Mouse (Mus musculus) gastrocnemius, postnatal 4 days (tissue): Measurements from ENCODE around the gene Prep. TPM values are rescaled to one million over a fixed set of nuclear protein-coding genes. Genes with fewer than 3 reads are reported as not detected.
"Not testable (repeated sequence)": the region's sequence is repeated elsewhere in the genome, so short reads cannot be mapped to it uniquely, and the experiment has no call there.

ENCODE experiments used
- DNase-seq, 2 experiments: peaks; one replicate each; pipeline ENCODE4 v3.0.0; 2021 to 2022; ENCODE audit warnings: low spot score in 2 of 2, mixed read lengths in 2 of 2
- microRNA-seq: library from miRNA; unstranded; fragments of <30 nt; microRNA quantifications from one replicate; pipeline ENCODE4 v1.2.0, GENCODE M21; 2021
- total RNA-seq, 2 experiments: library from RNA; stranded (reverse); gene quantifications; 2 replicates each; pipeline ENCODE4 v1.2.3; 2021

Gene Prep
- total RNA-seq, 2 experiments from 2014 or later = 14.7 to 15.0 TPM

DNA sequence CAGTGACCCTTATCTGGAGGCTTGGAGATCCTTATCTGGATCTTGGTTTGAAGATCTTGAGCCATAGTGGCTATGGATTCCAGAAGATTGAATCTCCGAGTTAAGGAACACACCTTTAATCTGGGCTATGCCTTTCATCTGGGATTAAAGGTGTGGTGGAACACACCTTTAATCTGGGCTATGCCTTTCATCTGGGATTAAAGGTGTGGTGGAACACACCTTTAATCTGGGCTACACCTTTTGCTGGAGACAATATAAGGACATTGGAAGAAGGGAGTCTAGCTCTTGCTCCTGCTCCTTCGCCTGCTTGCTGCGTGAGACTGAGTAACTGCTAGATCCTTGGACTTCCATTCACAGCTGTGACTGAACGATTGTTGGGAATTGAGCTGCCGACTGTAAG is 110.8 kb downstream of the Prep start, which contains the start of gene Popdc3:
Gene Popdc3, plus strand, starts transcription at position 301 of the 400 bp plus-strand sequence.
- not testable (repeated sequence) for DNase-seq

- no peak for DNase-seq
Measured at GRCm38 (mm10) chr10:45180677-45181326, 113.8 kb downstream of the Prep start.

GRCm38 (mm10) chr10:45181344-45181743 is 114.3 kb downstream of the Prep start:
- no peak for DNase-seq

DNA sequence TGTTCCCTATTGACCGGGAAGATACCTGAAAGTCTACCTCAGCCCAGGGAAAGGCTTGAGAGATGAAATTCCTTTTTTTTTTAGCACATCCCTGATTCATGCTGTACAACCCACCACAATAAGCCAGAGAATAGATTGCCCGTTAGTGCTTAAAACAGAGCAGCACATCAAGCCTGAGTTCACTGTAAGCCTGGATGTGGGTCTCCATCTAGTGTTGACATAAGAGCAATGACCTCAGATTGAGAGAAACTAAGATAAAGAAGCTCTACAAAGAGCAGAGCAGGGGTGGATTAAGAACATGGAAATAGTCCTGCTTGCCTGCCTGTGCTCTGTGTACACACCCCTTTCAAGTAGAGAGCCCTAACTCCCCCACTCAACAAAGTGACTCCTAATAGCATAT is 118.5 kb downstream of the Prep start:
- DNase-seq = no peak

DNA sequence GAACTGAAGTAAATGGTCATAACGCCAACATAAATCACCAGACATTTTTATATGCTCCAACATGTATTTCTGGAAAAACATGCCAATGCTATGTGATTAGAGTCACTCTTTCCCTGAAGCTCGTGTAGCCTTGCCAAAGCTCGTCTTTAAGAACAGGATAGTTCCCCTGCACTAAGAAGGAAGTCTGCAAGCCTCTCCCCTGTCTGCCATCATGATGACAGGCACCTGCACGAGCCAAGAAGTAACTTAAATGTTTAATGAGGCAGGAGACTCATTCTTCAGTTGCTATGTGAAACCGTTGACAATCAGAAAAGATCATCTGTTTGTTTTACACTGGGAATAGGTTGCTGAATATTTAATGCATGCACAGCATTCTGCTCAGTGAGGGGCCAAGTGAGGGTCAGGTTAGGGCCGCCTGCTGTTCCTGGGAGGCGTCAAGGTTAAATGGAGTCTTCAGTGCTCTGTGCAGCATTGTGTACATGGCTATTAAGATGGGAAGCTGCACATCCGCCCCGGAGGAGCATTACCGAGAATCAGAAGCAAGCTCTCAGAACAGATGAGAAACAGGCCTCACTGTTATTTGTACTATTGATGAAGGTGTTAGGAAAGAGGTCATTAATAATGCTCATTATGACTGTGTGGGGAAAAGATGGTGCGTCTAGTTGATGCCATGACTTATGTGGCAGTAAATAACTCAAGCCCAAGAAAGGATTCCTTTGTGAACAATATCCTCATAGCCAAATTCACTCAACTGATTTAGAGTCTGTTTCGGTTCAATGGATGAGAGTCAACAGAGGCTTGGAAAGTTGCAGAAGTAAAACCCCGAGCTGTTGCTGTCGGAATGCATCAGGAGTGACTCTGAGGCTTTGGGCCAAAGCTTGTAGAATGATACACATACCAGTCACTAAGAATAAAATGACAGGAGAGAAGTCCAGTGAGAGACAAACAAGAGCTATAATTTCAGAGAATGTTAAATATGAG is 126.6 kb downstream of the Prep start:
- no peak for DNase-seq

DNA sequence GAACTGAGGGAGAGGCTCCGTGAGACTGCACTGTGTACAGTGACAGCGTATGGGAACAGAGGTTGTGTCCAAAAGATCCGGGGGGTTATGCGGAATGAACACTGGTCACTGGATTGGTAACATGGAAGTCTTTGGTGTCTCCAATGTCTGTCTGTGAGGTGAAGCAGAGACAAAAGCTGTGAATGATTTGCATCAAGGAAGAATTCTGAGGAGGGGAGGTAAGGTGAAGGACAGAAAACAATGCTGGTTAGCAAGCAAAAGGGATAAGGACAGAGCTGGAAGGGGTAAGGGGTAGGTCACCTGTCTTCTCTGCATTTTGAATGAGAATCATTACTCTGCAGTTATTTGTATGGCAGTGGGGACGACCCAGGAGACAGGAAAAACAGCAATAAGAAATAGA is 127.5 kb downstream of the Prep start:
- no peak for DNase-seq

DNA sequence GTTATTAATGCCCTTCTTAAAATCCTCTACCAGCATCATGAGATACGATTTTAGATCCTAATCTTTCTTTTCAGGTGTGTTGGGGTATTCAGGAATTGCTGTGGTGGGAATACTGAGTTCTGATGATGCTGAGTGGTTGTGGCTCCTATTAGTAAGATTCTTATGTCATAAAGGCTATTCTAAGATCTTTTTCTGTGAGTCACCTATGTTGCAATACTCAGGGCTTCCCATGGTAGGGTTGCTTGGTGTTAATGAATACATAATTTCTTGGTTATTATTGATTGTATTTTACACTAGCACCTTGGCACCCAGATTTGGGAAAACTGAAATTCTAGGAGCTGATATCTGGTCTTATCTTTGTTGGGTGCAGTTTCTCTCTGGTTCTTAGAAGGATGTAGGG is 137.6 kb downstream of the Prep start:
- DNase-seq = no peak

DNA sequence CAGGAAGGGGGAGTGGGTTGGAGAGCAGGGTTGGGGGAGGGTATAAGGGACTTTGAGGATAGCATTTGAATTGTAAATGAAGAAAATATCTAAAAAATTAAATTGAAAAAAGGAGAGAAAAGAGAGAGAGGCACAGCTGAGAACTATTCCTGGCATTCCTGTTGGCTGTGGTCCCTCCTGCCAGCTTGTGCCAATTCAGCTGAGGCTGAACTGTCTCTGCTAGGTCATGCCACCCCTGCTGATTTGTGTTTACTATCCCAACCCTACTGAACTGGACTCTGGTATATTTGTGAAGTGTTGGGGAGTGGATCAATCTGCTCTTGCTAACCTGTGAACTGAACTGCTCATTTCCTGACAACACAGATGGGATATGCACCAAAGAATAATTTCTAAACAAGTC is 143.2 kb downstream of the Prep start:
- DNase-seq = no peak

DNA sequence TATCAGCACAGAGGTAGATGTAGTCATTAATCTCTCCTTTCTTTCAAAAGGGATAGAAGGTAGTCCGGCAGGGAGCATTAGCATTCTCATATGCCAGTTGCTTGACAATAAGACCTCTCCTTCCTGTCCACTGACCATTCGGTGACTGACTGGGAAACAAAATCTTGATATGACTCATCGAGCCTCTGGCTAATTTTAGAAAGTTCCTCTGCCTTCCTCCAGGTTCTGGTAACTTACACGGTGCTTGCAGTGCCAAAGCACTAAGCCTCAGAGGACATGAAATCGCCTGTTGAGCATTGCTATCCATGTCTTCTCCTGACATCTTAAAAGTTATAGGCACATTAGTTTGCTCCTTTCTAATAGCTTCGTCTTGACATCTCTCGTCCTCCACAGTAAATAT is 149.7 kb downstream of the Prep start:
- no peak for DNase-seq

Small RNA genes within 50 kb of the gene (microRNA-seq; reads per million reads assigned to microRNA genes)
- not detected for gene Gm23766

Other genes with a start within 250 kb of the Prep start
- gene Popdc3, start 110.9 kb downstream of the Prep start, total RNA-seq = 10 to 100 TPM; 36.0 to 38.7 TPM